In the genomic region with DNA sequence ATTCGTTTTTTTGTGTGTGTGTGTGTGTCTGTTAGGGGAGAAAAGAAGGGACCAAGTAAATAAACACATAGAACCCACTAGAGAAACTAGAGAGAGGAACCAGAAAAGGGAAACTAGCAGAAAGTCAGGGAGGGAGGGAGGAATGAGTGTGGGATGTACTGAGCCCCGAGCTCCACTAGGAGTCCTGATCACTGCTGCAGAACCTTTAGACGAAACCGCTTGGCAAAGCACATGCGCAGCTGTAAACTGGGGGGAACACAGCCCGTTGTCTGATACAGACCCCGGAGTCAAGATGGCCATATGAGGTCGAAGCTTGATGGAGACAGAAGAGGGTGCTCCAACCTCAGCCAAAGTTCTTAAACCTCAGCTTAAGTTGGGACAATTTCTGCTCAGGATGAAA, we compare ENCODE assay signal across 19 mouse cellular contexts. TPM values are rescaled to one million over a fixed set of nuclear protein-coding genes. Genes with fewer than 3 reads are reported as not detected.
DNase-seq lines count a peak whose midpoint lies in the region; ATAC-seq and TF ChIP-seq lines count a peak whose summit lies in the region.
"Had no signal": no experiment of that assay in that cellular context is flagged by ENCODE, and none has a peak within 500 bp of the region (broad histone marks: within the 10 kb centered on the region; RNA-seq: fewer than 3 reads in every experiment).

No protein-coding gene starts in this region.

- H3K9ac ChIP-seq in heart, adult 2 months (ENCODE audit: low read depth, low read length) = no peak overlapping the region
- H3K9ac ChIP-seq in liver, adult 2 months (ENCODE audit: low read depth, low read length) = no peak overlapping the region
- H3K9ac ChIP-seq in liver, embryonic 12.5 days = no peak overlapping the region
- H3K9ac ChIP-seq in stomach, postnatal 0 days (ENCODE audit: low read length) = no peak overlapping the region
- H3K9ac ChIP-seq: forebrain, embryonic 13.5 days; heart, embryonic 15.5 days; hindbrain, embryonic 12.5 days; kidney, embryonic 15.5 days; limb, embryonic 15.5 days; lung, embryonic 15.5 days; neural tube, embryonic 15.5 days had no signal

- no peak overlapping the region for H3K27ac ChIP-seq in heart, adult 2 months
- no peak overlapping the region for H3K27ac ChIP-seq in liver, adult 2 months (replicated peaks; ENCODE audit: insufficient read depth, low read depth, low read length)
- no peak overlapping the region for H3K27ac ChIP-seq in liver, embryonic 12.5 days
- H3K27ac ChIP-seq in stomach, postnatal 0 days (replicated peaks) = no peak overlapping the region
- H3K27ac ChIP-seq: forebrain, embryonic 13.5 days; heart, embryonic 15.5 days; hindbrain, embryonic 12.5 days; kidney, embryonic 15.5 days; limb, embryonic 15.5 days; lung, embryonic 15.5 days; neural tube, embryonic 15.5 days had no signal

- no peak for DNase-seq in heart, adult 2 months
- no peak for DNase-seq in heart, postnatal 4 days
- DNase-seq in liver, adult 2 months (ENCODE audit: extremely low read depth, low read depth, low spot score) = no peak
- DNase-seq in stomach, postnatal 0 days (ENCODE audit: low spot score) = no peak
- DNase-seq in left cerebral cortex, postnatal 25 days (ENCODE audit: low spot score in 2 of 2) = no peak
- DNase-seq: cerebellum, adult 8-10 months; layer of hippocampus, postnatal 36 days; midbrain, embryonic 14.5 days; thymus, postnatal 4 days had no signal

- no peaks in the 10 kb centered on the region for H3K36me3 ChIP-seq in heart, adult 2 months (ENCODE audit: control insufficient read depth, insufficient read depth, low read length)
- peaks cover 22% of the 10 kb centered on the region for H3K36me3 ChIP-seq in liver, adult 2 months (ENCODE audit: control insufficient read depth, insufficient read depth, low read length)
- H3K36me3 ChIP-seq in liver, embryonic 12.5 days = no peaks in the 10 kb centered on the region
- no peaks in the 10 kb centered on the region for H3K36me3 ChIP-seq in stomach, postnatal 0 days (ENCODE audit: control insufficient read depth, insufficient read depth, low read length)
- H3K36me3 ChIP-seq: heart, embryonic 15.5 days; hindbrain, embryonic 12.5 days; kidney, embryonic 15.5 days; limb, embryonic 15.5 days; lung, embryonic 15.5 days; neural tube, embryonic 15.5 days had no signal

- H3K79me2 ChIP-seq in heart, adult 2 months (replicated peaks; ENCODE audit: control insufficient read depth, insufficient read depth, low read length) = no peaks in the 10 kb centered on the region
- no peaks in the 10 kb centered on the region for H3K79me2 ChIP-seq in liver, adult 2 months (ENCODE audit: control insufficient read depth, insufficient read depth, low read length)

- H3K27me3 ChIP-seq in heart, adult 2 months (ENCODE audit: control insufficient read depth, insufficient read depth, low read length) = no peaks in the 10 kb centered on the region
- H3K27me3 ChIP-seq in liver, adult 2 months (ENCODE audit: control insufficient read depth, insufficient read depth, low read length) = no peaks in the 10 kb centered on the region
- peaks cover 10% of the 10 kb centered on the region for H3K27me3 ChIP-seq in liver, embryonic 12.5 days (replicated peaks)
- no peaks in the 10 kb centered on the region for H3K27me3 ChIP-seq in stomach, postnatal 0 days (ENCODE audit: control insufficient read depth, insufficient read depth, low read length)
- H3K27me3 ChIP-seq: forebrain, embryonic 13.5 days; heart, embryonic 15.5 days; hindbrain, embryonic 12.5 days; limb, embryonic 15.5 days; lung, embryonic 15.5 days; neural tube, embryonic 15.5 days had no signal

- H3K4me2 ChIP-seq in liver, embryonic 12.5 days = no peak overlapping the region
- no peak overlapping the region for H3K4me2 ChIP-seq in stomach, postnatal 0 days (replicated peaks; ENCODE audit: low read depth)
- H3K4me2 ChIP-seq: forebrain, embryonic 13.5 days; heart, embryonic 15.5 days; hindbrain, embryonic 12.5 days; kidney, embryonic 15.5 days; limb, embryonic 15.5 days; lung, embryonic 15.5 days; neural tube, embryonic 15.5 days had no signal

- WGBS in heart, adult 2 months = 49% methylated on average over 8 of the region's 8 CpGs
- 75% methylated on average over 8 of the region's 8 CpGs for WGBS in liver, adult 2 months
- WGBS in liver, embryonic 12.5 days (ENCODE audit: insufficient replicate concordance) = 55% methylated on average over 8 of the region's 8 CpGs
- WGBS in stomach, postnatal 0 days = 57% methylated on average over 8 of the region's 8 CpGs

- H3K4me3 ChIP-seq in heart, adult 2 months = no peak overlapping the region
- H3K4me3 ChIP-seq in liver, adult 2 months (ENCODE audit: insufficient read depth, low read depth, low read length) = no peak overlapping the region
- H3K4me3 ChIP-seq in liver, embryonic 12.5 days = no peak overlapping the region
- H3K4me3 ChIP-seq in stomach, postnatal 0 days (ENCODE audit: low read depth, low read length) = no peak overlapping the region
- H3K4me3 ChIP-seq: forebrain, embryonic 13.5 days; heart, embryonic 15.5 days; hindbrain, embryonic 12.5 days; kidney, embryonic 15.5 days; limb, embryonic 15.5 days; lung, embryonic 15.5 days; myocyte; neural tube, embryonic 15.5 days had no signal

- H3K4me1 ChIP-seq in heart, adult 2 months (ENCODE audit: control insufficient read depth, insufficient read depth, low read length) = no peaks in the 10 kb centered on the region
- peaks cover 40% of the 10 kb centered on the region for H3K4me1 ChIP-seq in liver, adult 2 months (ENCODE audit: control insufficient read depth, insufficient read depth, low read length)
- H3K4me1 ChIP-seq in liver, embryonic 12.5 days = no peaks in the 10 kb centered on the region
- no peaks in the 10 kb centered on the region for H3K4me1 ChIP-seq in stomach, postnatal 0 days (replicated peaks; ENCODE audit: control insufficient read depth, insufficient read depth)
- H3K4me1 ChIP-seq: heart, embryonic 15.5 days; hindbrain, embryonic 12.5 days; kidney, embryonic 15.5 days; limb, embryonic 15.5 days; lung, embryonic 15.5 days had no signal

- TF ChIP-seq POLR2A in heart, adult 2 months (IDR thresholded peaks at IDR 0.05; ENCODE audit: insufficient read depth, low read depth, low read length) = no peak
- no peak for TF ChIP-seq POLR2A in liver, adult 2 months (IDR thresholded peaks at IDR 0.05; ENCODE audit: extremely low read depth, insufficient read depth, low read length)

- intact Hi-C loops in heart, adult 2 months (cut with DNase I) = no loop called here
- intact Hi-C loops in left cerebral cortex, postnatal 25 days (cut with DNase I) = no loop called here

- TF ChIP-seq CTCF in heart, adult 2 months (IDR thresholded peaks at IDR 0.05) = peak; percentile 28; the same call in 1 of the 2 replicates
- peak; percentile 24; the same call in 1 of the 2 replicates for TF ChIP-seq CTCF in liver, adult 2 months (IDR thresholded peaks at IDR 0.05; ENCODE audit: low read depth, low read length)
- TF ChIP-seq CTCF in stomach, postnatal 0 days (IDR thresholded peaks at IDR 0.05; ENCODE audit: low read depth) = peak; percentile 38

- ATAC-seq in liver, embryonic 12.5 days = no peak
- ATAC-seq in common myeloid progenitor, adult 5-6 weeks (replicated peaks; ENCODE audit: low read depth, poor library complexity, severe bottlenecking) = peak; percentile 96
- ATAC-seq in stomach, postnatal 0 days (ENCODE audit: low FRiP score, low TSS enrichment) = no peak
- ATAC-seq: forebrain, embryonic 13.5 days had no signal

- TF ChIP-seq EP300 in heart, adult 2 months (IDR thresholded peaks at IDR 0.05; ENCODE audit: insufficient read depth, low read depth, low read length) = no peak
- TF ChIP-seq EP300 in stomach, postnatal 0 days (optimal IDR thresholded peaks at IDR 0.05) = no peak

- no peaks in the 10 kb centered on the region for H3K9me3 ChIP-seq in liver, embryonic 12.5 days (replicated peaks)
- no peaks in the 10 kb centered on the region for H3K9me3 ChIP-seq in stomach, postnatal 0 days (ENCODE audit: control insufficient read depth, low read length)
- H3K9me3 ChIP-seq: forebrain, embryonic 13.5 days; heart, embryonic 15.5 days; hindbrain, embryonic 12.5 days; kidney, embryonic 15.5 days; limb, embryonic 15.5 days; lung, embryonic 15.5 days; neural tube, embryonic 15.5 days had no signal

RNA-seq across cellular contexts. Expression of gene Nnmt, which starts 11.0 kb away (rescaled TPM):
- 1 to 10 TPM; 4.1 to 4.3 TPM for total RNA-seq in heart, adult 2 months (2021)
- 3.3 and 3.4 TPM in 2 replicates for polyA plus RNA-seq in heart, adult 2 months (2012; rRNA removed)
- 10 to 100 TPM; 10.3 to 13.6 TPM for total RNA-seq in heart, postnatal 4 days (2021)
- 306 and 460 TPM in 2 replicates for total RNA-seq in liver, adult 2 months (2014; rRNA removed)
- polyA plus RNA-seq in liver, adult 2 months (2012; rRNA removed) = 45.7 and 126 TPM in 2 replicates
- 0.43 and 0.59 TPM in 2 replicates for polyA plus RNA-seq in liver, embryonic 12.5 days (2016; fragmentation: Nextera tagmentation; extraction: Ambion mirVana)
- total RNA-seq in common myeloid progenitor, adult 5-6 weeks (2017) = not detected in 2 replicates
- polyA plus RNA-seq in stomach, postnatal 0 days (2015; fragmentation: Nextera tagmentation; extraction: Ambion mirVana) = 3.3 and 5.3 TPM in 2 replicates
- total RNA-seq in left cerebral cortex, postnatal 25 days (2021) = 1 to 10 TPM; 1.1 to 1.2 TPM
- polyA plus RNA-seq: forebrain, embryonic 13.5 days had no signal

Comparison
In these comparisons a context has a peak if more than half of its experiments do, and no peak if none do; other contexts are left out.
1. RNA of gene Nnmt, which starts 11.0 kb away (total RNA-seq): 306 to 460 TPM in liver, adult 2 months; 10.3 to 13.6 TPM in heart, postnatal 4 days, 4.1 to 4.3 TPM in heart, adult 2 months, 1.1 to 1.2 TPM in left cerebral cortex, postnatal 25 days and not detected in common myeloid progenitor, adult 5-6 weeks; every median in the first group is over 10 times any median in the second.
2. Peak in every context shown above with its lines, with median percentiles within 50 percentile points of each other: CTCF ChIP-seq.